Mouse (Mus musculus) CD8-positive naive resting alpha-beta T cell, adult 2 months (primary cell): ENCODE data around the gene 4930522H14Rik.

Experiments used
- DNase-seq, 2 experiments: peaks; one replicate each; pipeline ENCODE4 v3.0.0; 2022; ENCODE audit warnings: low read depth in 2 of 2, low spot score in 2 of 2

4930522H14Rik gene

DNA sequence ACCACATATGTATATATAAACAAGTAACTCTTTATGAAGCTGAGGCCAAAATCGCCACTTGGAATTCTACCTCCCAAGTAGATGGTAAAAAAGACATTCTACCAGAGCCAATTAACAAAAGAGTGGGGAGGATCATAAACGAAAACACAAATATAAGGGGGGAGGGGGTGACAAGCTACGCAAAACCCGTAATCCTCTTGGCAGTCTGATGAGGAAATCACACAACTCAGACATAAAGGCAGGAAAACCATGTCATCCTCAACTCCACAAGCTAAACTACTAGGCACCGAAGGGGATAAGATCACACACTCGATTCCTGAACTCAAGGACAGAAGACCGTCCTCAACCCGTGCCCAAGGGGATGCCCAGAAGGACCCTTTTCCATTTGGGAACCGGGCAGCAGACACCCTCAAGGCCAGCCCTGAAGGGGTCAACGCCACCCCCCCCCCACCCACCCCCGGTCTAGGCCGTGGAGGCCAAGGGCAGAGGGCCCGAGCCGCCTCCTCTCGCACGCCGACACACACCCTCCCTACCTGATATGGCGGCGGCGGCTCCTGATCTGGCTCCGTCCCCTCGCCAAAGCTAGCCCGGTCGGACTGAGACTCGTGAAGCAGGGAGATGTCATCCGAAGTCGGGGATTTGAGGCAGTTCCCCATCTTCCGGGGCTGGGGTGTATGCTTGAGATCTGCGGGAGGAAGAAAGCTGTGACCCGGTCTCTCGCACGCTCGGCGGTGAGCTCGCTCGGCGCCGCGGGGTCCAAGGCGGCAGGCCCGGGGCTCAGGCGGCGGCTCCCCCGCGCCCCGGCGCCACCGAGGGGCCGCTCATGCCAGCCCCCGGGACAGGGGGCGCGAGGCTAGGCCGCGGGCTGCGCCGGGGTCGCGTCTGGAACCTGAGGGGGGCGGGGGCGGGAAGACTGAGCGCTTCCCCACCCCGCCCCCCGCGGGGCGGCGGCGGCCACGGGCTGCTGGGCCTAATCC, 55.2 kb downstream of the 4930522H14Rik start:
- peak; percentile 21 to 32 for DNase-seq

DNA sequence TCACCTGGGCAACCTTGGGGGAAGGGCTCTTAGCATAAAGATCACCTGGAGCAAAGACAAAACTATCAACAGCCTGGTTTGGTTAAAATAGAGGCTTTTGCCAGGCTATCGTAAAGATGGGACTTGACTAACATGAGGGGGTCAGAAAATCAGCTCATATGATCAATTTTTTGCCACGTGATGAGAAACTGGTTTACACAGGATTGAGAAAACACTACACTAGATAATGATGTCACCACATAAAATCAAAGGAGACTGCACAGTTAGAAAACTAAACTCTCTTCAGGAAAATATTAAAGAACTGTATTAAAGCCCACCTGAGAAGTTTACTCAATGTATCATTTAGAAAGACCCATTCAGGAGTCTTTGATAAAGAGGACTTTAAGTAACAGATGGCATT, 56.0 kb downstream of the 4930522H14Rik start:
- DNase-seq: no peak

- DNase-seq: no peak
These were observed 58.5 kb downstream of the 4930522H14Rik start for GRCm38 (mm10) chr4:109472566-109472965.

GRCm38 (mm10) chr4:109471606-109472005, 59.5 kb downstream of the 4930522H14Rik start:
- DNase-seq: no peak

DNA sequence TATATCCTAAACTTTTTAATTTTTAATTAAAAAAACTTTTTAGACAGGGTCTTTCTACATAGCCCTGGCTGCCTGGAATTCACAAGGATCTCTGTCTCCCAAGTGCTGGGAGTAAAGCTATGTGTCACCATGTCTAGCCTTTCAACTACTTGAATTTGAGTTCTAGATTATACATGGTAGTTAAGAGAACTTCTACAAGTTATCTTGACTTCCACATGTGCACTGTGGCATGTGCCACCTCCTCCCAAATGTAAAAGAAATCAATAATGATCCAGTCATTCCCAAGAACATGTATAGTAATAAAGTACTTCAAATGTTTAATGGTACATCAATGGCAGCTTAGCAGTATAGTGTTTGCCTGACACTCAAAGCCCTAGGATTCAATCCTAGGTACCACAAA, 63.4 kb downstream of the 4930522H14Rik start:
- DNase-seq: no peak

- DNase-seq: no peak
These were observed 67.2 kb downstream of the 4930522H14Rik start for GRCm38 (mm10) chr4:109463892-109464291.

GRCm38 (mm10) chr4:109460421-109461179, 70.5 kb downstream of the 4930522H14Rik start:
- no peak for DNase-seq

DNA sequence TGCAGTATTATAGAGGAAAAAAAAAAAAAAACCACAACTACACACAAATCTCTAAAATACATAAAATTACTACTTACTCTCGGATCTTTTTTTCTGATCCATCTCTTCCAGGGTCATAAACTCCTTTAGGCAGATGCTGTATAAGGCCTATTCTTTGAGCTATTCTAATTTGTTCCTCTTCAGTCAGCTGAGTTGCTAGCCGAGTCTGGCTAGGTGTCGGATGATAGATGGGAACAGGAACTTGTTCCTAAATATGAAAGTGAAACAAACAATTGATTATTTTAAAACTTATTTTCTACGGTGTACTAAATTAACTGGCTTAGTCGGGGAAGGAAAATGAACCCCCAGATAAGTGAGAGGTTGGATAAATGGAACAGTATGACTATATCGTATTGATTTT, 74.3 kb downstream of the 4930522H14Rik start:
- DNase-seq: no peak
